Mouse (Mus musculus) intestine, embryonic 14.5 days (tissue): ENCODE results near the gene Zfp677. TPM values are rescaled to one million over a fixed set of nuclear protein-coding genes. Genes with fewer than 3 reads are reported as not detected.
"Not testable (repeated sequence)": the region's sequence is repeated elsewhere in the genome, so short reads cannot be mapped to it uniquely, and the experiment has no call there.

Source experiments
- ATAC-seq: fragments of 200-750 bp; cut with Nextera tagmentation; replicated peaks from 2 replicates; pipeline ENCODE4 v1.8.0; 2017; ENCODE audit warnings: low read depth, moderate number of reproducible peaks, moderate TSS enrichment, moderate library complexity; ENCODE audit not compliant: low FRiP score, low TSS enrichment
- DNase-seq: peaks from one replicate; pipeline ENCODE4 v3.0.0-alpha.2; 2018; ENCODE audit warnings: low spot score
- H3K27ac ChIP-seq: fragments of 300-500 bp; sonication (generic); 2 replicates; pipeline ENCODE4 v1.5.1; 2014; ENCODE audit warnings: low read depth, mild to moderate bottlenecking, control low read depth
- H3K27me3 ChIP-seq: fragments of 300-500 bp; sonication (generic); replicated peaks from 2 replicates; pipeline ENCODE4 v1.6.1; 2014; ENCODE audit warnings: low read length, control low read depth; ENCODE audit not compliant: control insufficient read depth, insufficient read depth
- H3K36me3 ChIP-seq: fragments of 300-500 bp; sonication (generic); 2 replicates; pipeline ENCODE4 v1.6.1; 2014; ENCODE audit warnings: low read length, control low read depth; ENCODE audit not compliant: control insufficient read depth, insufficient read depth
- H3K4me1 ChIP-seq: fragments of 300-500 bp; sonication (generic); replicated peaks from 2 replicates; pipeline ENCODE4 v1.6.1; 2014; ENCODE audit warnings: low read length, control low read depth, mixed read lengths; ENCODE audit not compliant: control insufficient read depth, insufficient read depth
- H3K4me2 ChIP-seq: fragments of 300-500 bp; sonication (generic); 2 replicates; pipeline ENCODE4 v1.6.1; 2014; ENCODE audit warnings: low read length
- H3K4me3 ChIP-seq: fragments of 300-500 bp; sonication (generic); 2 replicates; pipeline ENCODE4 v1.5.1; 2014; ENCODE audit warnings: low read depth, low read length, control low read depth, mixed read lengths
- H3K9ac ChIP-seq: fragments of 300-500 bp; sonication (generic); 2 replicates; pipeline ENCODE4 v1.6.1; 2014; ENCODE audit warnings: mild to moderate bottlenecking, low read length
- H3K9me3 ChIP-seq: fragments of 300-500 bp; sonication (generic); 2 replicates; pipeline ENCODE4 v1.6.1; 2016; ENCODE audit warnings: low read length, control low read depth; ENCODE audit not compliant: control insufficient read depth
- WGBS: fragments of 180-500 bp; shearing (Covaris S2); extraction: QIAGEN DNeasy Blood & Tissue Kit; methylation state at CpG from one replicate; pipeline ENCODE4 v1.1.7; 2014; 5-methylcytosine and 5-hydroxymethylcytosine counted together
- polyA plus RNA-seq: library from polyadenylated mRNA; unstranded; fragments of >200 nt; fragmentation: Nextera tagmentation; extraction: Ambion mirVana; gene quantifications from 2 replicates; pipeline ENCODE4 v1.2.1, GENCODE M21; 2014

Gene Zfp677
- 3.1 and 3.4 TPM in 2 replicates for polyA plus RNA-seq

GRCm38 (mm10) chr17:21383391-21384056, at the start of gene Zfp677:
TSS of gene Zfp677 (plus strand) at chr17:21383748.
- no peaks in the 10 kb centered on the region for H3K4me1 ChIP-seq
- peak within 1 kb of the TSS; percentile 71 for H3K4me2 ChIP-seq
- ATAC-seq (peak; percentile 99), DNase-seq (peak; percentile 86)
- WGBS, result 6% methylated on average over 20 of the region's 20 CpGs
- H3K36me3 ChIP-seq, result no peaks in the 10 kb centered on the region
- H3K4me3 ChIP-seq, result peak within 1 kb of the TSS; percentile 39
- no peaks in the 10 kb centered on the region for H3K27me3 ChIP-seq
- H3K9me3 ChIP-seq, result no peaks in the 10 kb centered on the region
- no peak within 1 kb of the TSS; the same call in 1 of the 2 replicates for H3K27ac ChIP-seq
- peak within 1 kb of the TSS; percentile 20 for H3K9ac ChIP-seq

GRCm38 (mm10) chr17:21368018-21368417, 15.5 kb upstream of the Zfp677 start:
- WGBS, result 24% methylated on average over 3 of the region's 3 CpGs
- not testable (repeated sequence) for DNase-seq, H3K9ac ChIP-seq, ATAC-seq, H3K4me2 ChIP-seq, H3K27me3 ChIP-seq, H3K4me3 ChIP-seq, H3K9me3 ChIP-seq, H3K36me3 ChIP-seq, H3K27ac ChIP-seq, H3K4me1 ChIP-seq

GRCm38 (mm10) chr17:21369925-21370719, 13.4 kb upstream of the Zfp677 start:
- WGBS, result 10% methylated on average over 31 of the region's 31 CpGs
- ATAC-seq (peak; percentile 68; the same call in 1 of the 2 replicates), DNase-seq (peak; percentile 61)
- Histone ChIP-seq H3K36me3 (no peaks in the 10 kb centered on the region), H3K9me3 (no peaks in the 10 kb centered on the region), H3K4me2 (peak overlapping the region; percentile 71), H3K4me1 (no peaks in the 10 kb centered on the region), H3K9ac (no peak overlapping the region), H3K27me3 (no peaks in the 10 kb centered on the region), H3K27ac (no peak overlapping the region), H3K4me3 (peak overlapping the region; percentile 39)

- DNase-seq, result no peak
- 67% methylated on average over 1 of the region's 1 CpGs for WGBS
- no peaks in the 10 kb centered on the region for H3K27me3 ChIP-seq
- H3K4me1 ChIP-seq, result no peaks in the 10 kb centered on the region
- no peak overlapping the region for H3K9ac ChIP-seq
- H3K4me3 ChIP-seq, result no peak overlapping the region
- no peaks in the 10 kb centered on the region for H3K36me3 ChIP-seq
- no peaks in the 10 kb centered on the region for H3K9me3 ChIP-seq
- ATAC-seq, result no peak
- no peak overlapping the region for H3K4me2 ChIP-seq
- no peak overlapping the region for H3K27ac ChIP-seq
Observed at GRCm38 (mm10) chr17:21375311-21375710, 8.2 kb upstream of the Zfp677 start.

- DNase-seq (no peak), ATAC-seq (peak; percentile 60)
- no peaks in the 10 kb centered on the region for H3K4me1 ChIP-seq
- WGBS, result 12% methylated on average over 8 of the region's 8 CpGs
- H3K4me3 ChIP-seq, result peak overlapping the region; percentile 39
- no peaks in the 10 kb centered on the region for H3K9me3 ChIP-seq
- peak overlapping the region; percentile 20 for H3K9ac ChIP-seq
- no peak overlapping the region; the same call in 1 of the 2 replicates for H3K27ac ChIP-seq
- no peaks in the 10 kb centered on the region for H3K27me3 ChIP-seq
- H3K36me3 ChIP-seq, result no peaks in the 10 kb centered on the region
- peak overlapping the region; percentile 71 for H3K4me2 ChIP-seq
Observed at GRCm38 (mm10) chr17:21384057-21384411, 486 bp downstream of the Zfp677 start.

GRCm38 (mm10) chr17:21422664-21423599, 39.4 kb downstream of the Zfp677 start, which contains the start of gene Zfp54:
TSS of gene Zfp54 (plus strand) at chr17:21423227.
- H3K27me3 ChIP-seq, result no peaks in the 10 kb centered on the region
- no peaks in the 10 kb centered on the region for H3K36me3 ChIP-seq
- H3K4me3 ChIP-seq, result peak within 1 kb of the TSS; percentile 45
- H3K4me2 ChIP-seq, result peak within 1 kb of the TSS; percentile 92
- ATAC-seq, result peak; percentile 100
- peak within 1 kb of the TSS; percentile 69; the same call in 1 of the 2 replicates for H3K27ac ChIP-seq
- DNase-seq, result peak; percentile 80
- peak within 1 kb of the TSS; percentile 52 for H3K9ac ChIP-seq
- peaks cover 3% of the 10 kb centered on the region; the same call in 1 of the 2 replicates for H3K4me1 ChIP-seq
- H3K9me3 ChIP-seq, result no peaks in the 10 kb centered on the region
- under 1% methylated on average over 22 of the region's 22 CpGs for WGBS

- H3K9me3 ChIP-seq, H3K4me3 ChIP-seq, H3K9ac ChIP-seq, H3K4me1 ChIP-seq, H3K27me3 ChIP-seq, H3K27ac ChIP-seq, ATAC-seq, DNase-seq, H3K36me3 ChIP-seq, H3K4me2 ChIP-seq: not testable (repeated sequence)
- WGBS, result 80% methylated on average over 9 of the region's 9 CpGs
Observed at GRCm38 (mm10) chr17:21438806-21439400, 55.4 kb downstream of the Zfp677 start.
